Mouse (Mus musculus): ENCODE measurements at regions not wholly inside any gene's neighbourhood (a gene's known extent, or its start where the extent isn't known, plus 50 kb on each side); places are given as distances from the start of the nearest gene placed in this dataset.

DNA sequence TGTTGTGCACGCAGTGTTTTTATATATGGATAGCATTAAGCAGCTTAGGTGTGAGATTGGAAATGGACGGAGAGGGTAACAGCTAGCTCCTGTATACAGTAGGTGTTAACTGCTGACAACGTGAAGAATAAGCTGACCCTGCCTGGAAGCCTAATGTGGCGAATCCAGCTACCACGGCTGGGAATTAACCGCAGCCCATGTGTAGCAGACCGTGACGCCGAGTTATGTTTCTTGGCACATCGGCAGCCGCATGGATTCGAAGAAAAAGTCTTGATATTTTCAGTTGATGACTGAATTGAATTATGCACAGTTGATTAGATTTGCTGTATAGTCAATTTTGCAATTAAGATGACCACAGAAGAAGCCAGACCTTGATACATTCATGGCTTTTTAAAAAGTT, 108.6 kb upstream of the Smim15 start:
- TF ChIP-seq POLR2A (IDR thresholded peaks at IDR 0.05; ENCODE audit: borderline replicate concordance, extremely low read depth, insufficient read depth, insufficient read length, poor library complexity, severe bottlenecking): no peak
- TF ChIP-seq CTCF (IDR thresholded peaks at IDR 0.05; ENCODE audit: borderline replicate concordance, extremely low read depth, insufficient read depth, insufficient read length): no peak

All from brain, embryonic 14.5 days (tissue).